Mouse (Mus musculus) limb, embryonic 11.5 days (tissue): ENCODE measurements around the gene Rnasel. TPM values are rescaled to one million over a fixed set of nuclear protein-coding genes. Genes with fewer than 3 reads are reported as not detected.

Experiments
- ATAC-seq: fragments of 200-750 bp; cut with Nextera tagmentation; 2 replicates; pipeline ENCODE4 v1.8.0; 2017; ENCODE audit warnings: low read depth; ENCODE audit not compliant: insufficient number of reproducible peaks, low FRiP score, low TSS enrichment
- DNase-seq: peaks from one replicate; pipeline ENCODE4 v3.0.0-alpha.2; 2015; ENCODE audit warnings: low spot score
- H3K27ac ChIP-seq: fragments of 300-500 bp; sonication (generic); replicated peaks from 2 replicates; pipeline ENCODE4 v1.5.1; 2014; ENCODE audit warnings: low read depth, mild to moderate bottlenecking, low read length
- H3K27me3 ChIP-seq: fragments of 300-500 bp; sonication (generic); 2 replicates; pipeline ENCODE4 v1.6.1; 2014; ENCODE audit warnings: mild to moderate bottlenecking, low read length, mixed read lengths; ENCODE audit not compliant: control insufficient read depth, insufficient read depth
- H3K36me3 ChIP-seq: fragments of 300-500 bp; sonication (generic); 2 replicates; pipeline ENCODE4 v1.6.1; 2014; ENCODE audit warnings: mild to moderate bottlenecking, low read length, moderate library complexity, mixed read lengths; ENCODE audit not compliant: control insufficient read depth, insufficient read depth
- H3K4me1 ChIP-seq: fragments of 300-500 bp; sonication (generic); 2 replicates; pipeline ENCODE4 v1.6.1; 2014; ENCODE audit warnings: low read length, mixed read lengths; ENCODE audit not compliant: control insufficient read depth, insufficient read depth
- H3K4me2 ChIP-seq: fragments of 300-500 bp; sonication (generic); 2 replicates; pipeline ENCODE4 v1.6.1; 2014; ENCODE audit warnings: low read depth, mild to moderate bottlenecking, moderate library complexity; ENCODE audit not compliant: severe bottlenecking
- H3K4me3 ChIP-seq: fragments of 300-500 bp; sonication (generic); 2 replicates; pipeline ENCODE4 v1.5.1; 2014; ENCODE audit warnings: low read depth, low read length
- H3K9ac ChIP-seq: fragments of 300-500 bp; sonication (generic); 2 replicates; pipeline ENCODE4 v1.6.1; 2014; ENCODE audit warnings: mild to moderate bottlenecking, low read length
- H3K9me3 ChIP-seq: fragments of 300-500 bp; sonication (generic); 2 replicates; pipeline ENCODE4 v1.6.1; 2016; ENCODE audit warnings: low read length; ENCODE audit not compliant: control insufficient read depth
- WGBS: fragments of 180-500 bp; shearing (Covaris S2); extraction: QIAGEN DNeasy Blood & Tissue Kit; methylation state at CpG from one replicate; pipeline ENCODE4 v1.1.7; 2014; 5-methylcytosine and 5-hydroxymethylcytosine counted together
- polyA plus RNA-seq: library from polyadenylated mRNA; unstranded; fragments of >200 nt; fragmentation: Nextera tagmentation; extraction: Ambion mirVana; gene quantifications from 2 replicates; pipeline ENCODE4 v1.2.1, GENCODE M21; 2014

The Rnasel gene
- polyA plus RNA-seq, 1 experiment from 2014 or later, result 10.2 TPM

DNA sequence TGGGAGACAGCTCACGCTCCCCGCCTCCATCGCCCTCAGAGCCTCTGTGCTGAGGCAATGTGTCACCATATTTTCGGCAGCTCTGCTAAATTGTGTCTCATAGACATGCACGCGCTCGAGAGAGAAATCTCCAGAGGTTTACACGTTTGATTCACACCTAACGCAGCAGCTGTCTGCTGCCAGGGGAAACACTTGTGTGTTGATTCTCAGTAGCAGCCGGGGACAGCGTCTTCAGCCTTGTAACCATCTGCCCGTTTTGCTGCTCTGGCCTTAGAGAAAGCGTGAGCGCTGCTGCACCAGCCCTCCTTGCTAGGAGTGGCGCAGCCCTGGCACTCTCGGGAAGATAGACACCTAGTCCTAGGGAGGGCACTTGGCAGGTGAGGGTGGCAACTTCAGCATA, 22.6 kb upstream of the Rnasel start:
- H3K4me1 ChIP-seq, result no peaks in the 10 kb centered on the region
- H3K27me3 ChIP-seq, result no peaks in the 10 kb centered on the region
- H3K4me3 ChIP-seq, result no peak overlapping the region
- ATAC-seq, result no peak
- H3K9me3 ChIP-seq, result no peaks in the 10 kb centered on the region
- no peak for DNase-seq
- WGBS, result 82% methylated on average over 16 of the region's 16 CpGs
- H3K4me2 ChIP-seq, result no peak overlapping the region
- H3K27ac ChIP-seq, result no peak overlapping the region
- H3K36me3 ChIP-seq, result no peaks in the 10 kb centered on the region
- H3K9ac ChIP-seq, result no peak overlapping the region

- no peak overlapping the region for H3K4me3 ChIP-seq
- no peak for DNase-seq
- H3K4me1 ChIP-seq, result peaks cover 9% of the 10 kb centered on the region
- H3K27ac ChIP-seq, result no peak overlapping the region
- no peak for ATAC-seq
- WGBS, result 54% methylated on average over 2 of the region's 2 CpGs
- no peaks in the 10 kb centered on the region for H3K27me3 ChIP-seq
- no peak overlapping the region for H3K9ac ChIP-seq
- no peaks in the 10 kb centered on the region for H3K9me3 ChIP-seq
- H3K4me2 ChIP-seq, result no peak overlapping the region
- no peaks in the 10 kb centered on the region for H3K36me3 ChIP-seq
Measured at GRCm38 (mm10) chr1:153729806-153730205, 19.4 kb upstream of the Rnasel start.

GRCm38 (mm10) chr1:153730671-153731070, 18.6 kb upstream of the Rnasel start:
- Histone ChIP-seq H3K27me3 (no peaks in the 10 kb centered on the region), H3K36me3 (no peaks in the 10 kb centered on the region), H3K9ac (no peak overlapping the region), H3K9me3 (no peaks in the 10 kb centered on the region), H3K4me2 (no peak overlapping the region), H3K4me1 (peaks cover 9% of the 10 kb centered on the region), H3K4me3 (no peak overlapping the region), H3K27ac (no peak overlapping the region)
- WGBS, result 58% methylated on average over 3 of the region's 3 CpGs
- ATAC-seq (no peak), DNase-seq (no peak)

DNA sequence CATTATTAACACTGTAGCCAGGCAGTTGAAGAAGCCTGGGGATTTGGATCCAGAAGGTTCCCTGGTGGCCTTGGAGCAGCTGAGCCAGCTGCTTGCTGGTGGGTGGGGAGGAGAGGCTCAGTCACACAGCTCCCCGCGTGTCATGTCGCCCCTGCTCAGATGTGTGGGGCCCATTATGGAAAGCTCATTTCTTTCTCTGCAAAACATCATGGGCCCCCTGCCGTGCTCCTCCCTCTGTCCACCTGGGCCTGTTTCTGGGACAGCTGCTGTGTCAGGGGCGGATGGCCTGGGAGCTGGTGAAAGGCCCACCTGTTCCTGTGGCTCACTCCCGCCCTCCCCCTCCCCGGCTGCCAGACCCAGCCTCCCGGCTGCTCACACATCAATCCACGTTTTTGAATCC, 16.0 kb upstream of the Rnasel start:
- DNase-seq, result peak; percentile 54

GRCm38 (mm10) chr1:153734866-153735265, 14.4 kb upstream of the Rnasel start:
- Histone ChIP-seq H3K4me2 (no peak overlapping the region), H3K27me3 (peaks cover 9% of the 10 kb centered on the region; the same call in 1 of the 2 replicates), H3K9ac (no peak overlapping the region), H3K36me3 (no peaks in the 10 kb centered on the region), H3K4me1 (peaks cover 9% of the 10 kb centered on the region), H3K27ac (no peak overlapping the region), H3K4me3 (no peak overlapping the region), H3K9me3 (no peaks in the 10 kb centered on the region)
- ATAC-seq (no peak), DNase-seq (no peak)
- 78% methylated on average over 4 of the region's 4 CpGs for WGBS

More for the DNA sequence above, 16.0 kb upstream of the Rnasel start:
- Histone ChIP-seq H3K4me3 (no peak overlapping the region), H3K36me3 (no peaks in the 10 kb centered on the region), H3K9ac (no peak overlapping the region), H3K9me3 (no peaks in the 10 kb centered on the region), H3K27me3 (0 out of 2 replicates have a peak, but pooled peaks cover 2% of the 10 kb centered on the region), H3K27ac (no peak overlapping the region), H3K4me2 (no peak overlapping the region), H3K4me1 (peaks cover 9% of the 10 kb centered on the region)
- 27% methylated on average over 9 of the region's 9 CpGs for WGBS
- ATAC-seq, result peak; percentile 68; the same call in 1 of the 2 replicates

DNA sequence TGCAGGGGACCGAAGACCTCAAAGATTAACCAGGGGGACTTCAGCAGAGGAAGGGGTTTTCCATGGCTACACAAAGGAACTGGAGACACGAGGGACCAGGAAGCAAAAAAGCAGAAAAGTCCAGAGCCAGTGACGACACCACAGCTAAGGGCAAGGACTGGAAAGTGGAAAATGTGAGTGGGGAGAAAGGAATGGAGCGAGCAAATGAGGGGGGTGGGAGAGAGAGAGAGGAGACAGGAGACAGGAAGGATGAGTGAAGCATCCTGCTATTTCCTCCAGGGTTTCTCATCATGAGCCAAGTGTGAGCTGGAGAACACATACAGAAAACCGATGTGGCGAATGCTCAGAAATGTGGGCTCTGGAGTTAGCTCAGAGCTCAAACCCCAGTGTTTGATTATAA, 13.1 kb upstream of the Rnasel start:
- H3K27ac ChIP-seq, result no peak overlapping the region
- DNase-seq (no peak), ATAC-seq (no peak)
- H3K4me3 ChIP-seq, result no peak overlapping the region
- H3K4me2 ChIP-seq, result no peak overlapping the region
- H3K9me3 ChIP-seq, result no peaks in the 10 kb centered on the region
- H3K27me3 ChIP-seq, result peaks cover 13% of the 10 kb centered on the region; the same call in 1 of the 2 replicates
- H3K4me1 ChIP-seq, result peaks cover 12% of the 10 kb centered on the region
- H3K9ac ChIP-seq, result no peak overlapping the region
- 79% methylated on average over 6 of the region's 6 CpGs for WGBS
- H3K36me3 ChIP-seq, result no peaks in the 10 kb centered on the region

DNA sequence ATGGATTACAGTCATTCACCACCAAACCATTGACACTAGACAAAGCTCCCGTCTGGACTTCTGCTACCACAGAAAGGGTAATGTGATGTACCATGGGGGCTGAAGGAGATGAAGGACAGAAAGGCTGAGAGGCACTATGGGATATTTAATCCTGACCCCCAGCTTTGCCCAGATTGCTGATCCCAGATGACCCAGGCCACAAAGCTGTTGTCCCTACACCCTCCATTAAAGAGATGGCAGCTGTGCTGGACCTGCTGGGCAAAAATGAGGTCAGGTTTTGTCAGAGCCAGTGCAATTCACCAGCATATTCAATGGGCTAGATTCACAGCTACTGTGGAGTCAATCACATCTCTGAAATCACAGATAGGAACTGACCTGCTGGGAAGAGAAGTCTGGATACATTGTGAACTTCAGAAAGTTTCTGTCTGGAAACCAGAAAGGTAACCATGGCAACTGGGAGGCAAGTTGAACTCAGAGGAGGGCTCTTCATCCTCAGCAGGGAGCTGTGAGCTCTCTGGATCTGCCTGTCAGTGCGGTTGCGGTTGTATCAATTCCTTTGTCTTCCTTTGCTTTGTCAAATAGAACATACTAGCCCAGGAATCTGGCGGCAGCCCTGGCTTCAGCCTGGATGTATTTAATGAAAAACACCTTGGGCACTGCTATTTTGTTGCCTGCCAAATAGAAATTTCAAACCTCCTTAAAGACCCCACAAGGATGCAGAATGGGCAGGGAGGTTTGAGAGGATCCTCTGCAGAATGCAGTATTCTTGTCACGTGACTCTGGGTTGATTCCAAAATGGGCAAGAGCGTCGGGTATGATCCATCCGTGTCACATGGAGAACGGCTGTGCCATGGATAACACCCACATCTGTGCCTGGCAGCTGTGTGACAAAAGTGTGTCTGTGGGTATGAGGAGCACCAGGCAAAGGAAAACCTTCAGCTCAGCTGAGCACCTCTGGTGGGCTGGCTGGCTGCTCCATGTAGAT, 11.8 kb upstream of the Rnasel start:
- no peak for DNase-seq
- H3K4me1 ChIP-seq, result peaks cover 12% of the 10 kb centered on the region
- no peak overlapping the region for H3K9ac ChIP-seq
- H3K36me3 ChIP-seq, result no peaks in the 10 kb centered on the region
- H3K9me3 ChIP-seq, result no peaks in the 10 kb centered on the region
- H3K27ac ChIP-seq, result no peak overlapping the region
- H3K4me3 ChIP-seq, result no peak overlapping the region
- no peak overlapping the region for H3K4me2 ChIP-seq
- peaks cover 14% of the 10 kb centered on the region; the same call in 1 of the 2 replicates for H3K27me3 ChIP-seq
- WGBS, result 58% methylated on average over 9 of the region's 9 CpGs
- no peak for ATAC-seq

DNA sequence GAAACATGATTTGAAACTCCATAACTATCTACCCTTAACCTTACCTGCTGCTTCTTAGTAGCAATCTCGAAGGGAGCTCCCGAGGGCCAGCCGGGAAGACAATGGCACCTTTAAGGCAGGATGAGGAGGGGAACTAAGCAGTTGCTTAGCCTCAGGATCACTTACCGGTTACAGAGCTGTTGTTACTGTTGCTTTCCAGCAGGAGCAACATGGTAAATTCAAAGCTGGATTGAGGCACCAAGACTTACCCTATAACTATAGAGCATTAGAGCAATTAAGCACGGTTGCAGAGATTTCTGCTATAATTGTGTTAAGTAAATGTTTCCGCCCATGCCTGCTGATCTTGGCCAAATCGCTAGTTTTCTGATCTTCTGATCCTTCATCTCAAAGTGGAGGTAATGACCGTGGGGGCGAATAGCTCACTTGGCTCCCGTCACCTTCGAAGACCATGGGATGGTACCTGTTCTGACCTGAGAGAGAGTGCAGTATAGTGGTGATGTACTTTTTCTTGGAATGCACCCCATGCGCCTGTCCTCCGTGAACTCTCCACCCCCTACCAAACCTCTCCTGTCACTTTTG, 9.7 kb upstream of the Rnasel start:
- Histone ChIP-seq H3K9me3 (no peaks in the 10 kb centered on the region), H3K27me3 (peaks cover 14% of the 10 kb centered on the region; the same call in 1 of the 2 replicates), H3K4me2 (peak overlapping the region; percentile 76), H3K27ac (no peak overlapping the region), H3K4me1 (peaks cover 3% of the 10 kb centered on the region; the same call in 1 of the 2 replicates), H3K9ac (no peak overlapping the region), H3K4me3 (peak overlapping the region; percentile 41), H3K36me3 (no peaks in the 10 kb centered on the region)
- 18% methylated on average over 13 of the region's 13 CpGs for WGBS
- no peak for ATAC-seq
- DNase-seq, result no peak
